Mouse (Mus musculus) heart, embryonic 11.5 days (tissue): Measurements from ENCODE around the gene Auts2. TPM values are rescaled to one million over a fixed set of nuclear protein-coding genes. Genes with fewer than 3 reads are reported as not detected.

Experiments
- ATAC-seq: fragments of 200-750 bp; cut with Nextera tagmentation; replicated peaks from 2 replicates; pipeline ENCODE4 v1.8.0; 2017; ENCODE audit warnings: moderate library complexity; ENCODE audit not compliant: insufficient number of reproducible peaks, low FRiP score, low TSS enrichment
- H3K27ac ChIP-seq: fragments of 300-500 bp; sonication (generic); 2 replicates; pipeline ENCODE4 v1.5.1; 2014; ENCODE audit warnings: mild to moderate bottlenecking, low read depth, low read length
- H3K27me3 ChIP-seq: fragments of 300-500 bp; sonication (generic); 2 replicates; pipeline ENCODE4 v1.6.1; 2014; ENCODE audit warnings: mild to moderate bottlenecking, low read length, mixed read lengths; ENCODE audit not compliant: control insufficient read depth, insufficient read depth
- H3K36me3 ChIP-seq: fragments of 300-500 bp; sonication (generic); 2 replicates; pipeline ENCODE4 v1.6.1; 2014; ENCODE audit warnings: mild to moderate bottlenecking, low read length, moderate library complexity, mixed read lengths; ENCODE audit not compliant: control insufficient read depth, insufficient read depth
- H3K4me1 ChIP-seq: fragments of 300-500 bp; sonication (generic); 2 replicates; pipeline ENCODE4 v1.6.1; 2014; ENCODE audit warnings: low read length; ENCODE audit not compliant: control insufficient read depth, insufficient read depth
- H3K4me2 ChIP-seq: fragments of 300-500 bp; sonication (generic); 2 replicates; pipeline ENCODE4 v1.6.1; 2014; ENCODE audit warnings: mild to moderate bottlenecking, moderate library complexity
- H3K4me3 ChIP-seq: fragments of 300-500 bp; sonication (generic); 2 replicates; pipeline ENCODE4 v1.5.1; 2014; ENCODE audit warnings: low read depth, low read length
- H3K9ac ChIP-seq: fragments of 300-500 bp; sonication (generic); 2 replicates; pipeline ENCODE4 v1.6.1; 2014; ENCODE audit warnings: mild to moderate bottlenecking, low read depth, low read length, moderate library complexity
- H3K9me3 ChIP-seq: fragments of 300-500 bp; sonication (generic); replicated peaks from 2 replicates; pipeline ENCODE4 v1.6.1; 2016; ENCODE audit warnings: low read length; ENCODE audit not compliant: control insufficient read depth
- WGBS: fragments of 180-500 bp; shearing (Covaris S2); extraction: QIAGEN DNeasy Blood & Tissue Kit; methylation state at CpG from one replicate; pipeline ENCODE4 v1.1.7; 2014; ENCODE audit not compliant: insufficient replicate concordance; 5-methylcytosine and 5-hydroxymethylcytosine counted together
- polyA plus RNA-seq: library from polyadenylated mRNA; unstranded; fragments of >200 nt; fragmentation: Nextera tagmentation; extraction: Ambion mirVana; gene quantifications from 2 replicates; pipeline ENCODE4 v1.2.1, GENCODE M21; 2014

The Auts2 gene
- polyA plus RNA-seq, 1 experiment from 2014 or later, result 19.8 TPM

- Histone ChIP-seq H3K4me3 (no peak overlapping the region), H3K27ac (no peak overlapping the region), H3K4me2 (no peak overlapping the region), H3K27me3 (no peaks in the 10 kb centered on the region), H3K9me3 (no peaks in the 10 kb centered on the region), H3K4me1 (peaks cover 7% of the 10 kb centered on the region; the same call in 1 of the 2 replicates), H3K9ac (no peak overlapping the region), H3K36me3 (no peaks in the 10 kb centered on the region)
- WGBS, result 83% methylated on average over 4 of the region's 4 CpGs
- no peak for ATAC-seq
These were observed 243.4 kb downstream of the Auts2 start for GRCm38 (mm10) chr5:132299716-132300115.

GRCm38 (mm10) chr5:132298996-132299395, 244.1 kb downstream of the Auts2 start:
- H3K4me2 ChIP-seq, result no peak overlapping the region
- no peaks in the 10 kb centered on the region for H3K9me3 ChIP-seq
- no peaks in the 10 kb centered on the region for H3K27me3 ChIP-seq
- H3K9ac ChIP-seq, result no peak overlapping the region
- no peak for ATAC-seq
- H3K4me1 ChIP-seq, result peaks cover 11% of the 10 kb centered on the region; the same call in 1 of the 2 replicates
- H3K36me3 ChIP-seq, result no peaks in the 10 kb centered on the region
- no peak overlapping the region for H3K27ac ChIP-seq
- H3K4me3 ChIP-seq, result no peak overlapping the region

GRCm38 (mm10) chr5:132297309-132297708, 245.8 kb downstream of the Auts2 start:
- no peaks in the 10 kb centered on the region for H3K9me3 ChIP-seq
- no peak overlapping the region for H3K9ac ChIP-seq
- H3K27ac ChIP-seq, result no peak overlapping the region
- no peaks in the 10 kb centered on the region for H3K27me3 ChIP-seq
- H3K4me2 ChIP-seq, result no peak overlapping the region
- 80% methylated on average over 7 of the region's 7 CpGs for WGBS
- no peak overlapping the region for H3K4me3 ChIP-seq
- ATAC-seq, result no peak
- peaks cover 11% of the 10 kb centered on the region; the same call in 1 of the 2 replicates for H3K4me1 ChIP-seq
- H3K36me3 ChIP-seq, result no peaks in the 10 kb centered on the region

- H3K36me3 ChIP-seq, result no peaks in the 10 kb centered on the region
- no peaks in the 10 kb centered on the region for H3K9me3 ChIP-seq
- 28% methylated on average over 3 of the region's 3 CpGs for WGBS
- H3K27ac ChIP-seq, result no peak overlapping the region
- H3K4me3 ChIP-seq, result no peak overlapping the region
- no peak overlapping the region for H3K9ac ChIP-seq
- peaks cover 16% of the 10 kb centered on the region for H3K4me1 ChIP-seq
- no peak for ATAC-seq
- no peaks in the 10 kb centered on the region for H3K27me3 ChIP-seq
- no peak overlapping the region for H3K4me2 ChIP-seq
These were observed 248.7 kb downstream of the Auts2 start for GRCm38 (mm10) chr5:132294469-132294868.

GRCm38 (mm10) chr5:132292932-132293331, 250.2 kb downstream of the Auts2 start:
- Histone ChIP-seq H3K4me1 (peaks cover 16% of the 10 kb centered on the region), H3K27ac (no peak overlapping the region), H3K4me2 (no peak overlapping the region), H3K36me3 (no peaks in the 10 kb centered on the region), H3K9me3 (no peaks in the 10 kb centered on the region), H3K9ac (no peak overlapping the region), H3K27me3 (no peaks in the 10 kb centered on the region), H3K4me3 (no peak overlapping the region)
- 46% methylated on average over 2 of the region's 2 CpGs for WGBS
- no peak for ATAC-seq

GRCm38 (mm10) chr5:132290606-132291535, 252.3 kb downstream of the Auts2 start:
- 64% methylated on average over 13 of the region's 13 CpGs for WGBS
- Histone ChIP-seq H3K27me3 (no peaks in the 10 kb centered on the region), H3K27ac (no peak overlapping the region), H3K4me1 (peaks cover 16% of the 10 kb centered on the region), H3K4me3 (no peak overlapping the region), H3K9ac (no peak overlapping the region), H3K9me3 (no peaks in the 10 kb centered on the region), H3K36me3 (no peaks in the 10 kb centered on the region), H3K4me2 (no peak overlapping the region)
- no peak for ATAC-seq

GRCm38 (mm10) chr5:132283741-132284140, 259.4 kb downstream of the Auts2 start:
- Histone ChIP-seq H3K4me2 (no peak overlapping the region), H3K27me3 (no peaks in the 10 kb centered on the region), H3K4me3 (no peak overlapping the region), H3K27ac (no peak overlapping the region), H3K9ac (no peak overlapping the region), H3K9me3 (no peaks in the 10 kb centered on the region), H3K4me1 (peaks cover 3% of the 10 kb centered on the region; the same call in 1 of the 2 replicates), H3K36me3 (no peaks in the 10 kb centered on the region)
- WGBS, result 71% methylated on average over 3 of the region's 3 CpGs
- no peak for ATAC-seq

GRCm38 (mm10) chr5:132274098-132274898, 268.8 kb downstream of the Auts2 start:
- Histone ChIP-seq H3K9me3 (no peaks in the 10 kb centered on the region), H3K4me2 (no peak overlapping the region), H3K4me1 (peaks cover 28% of the 10 kb centered on the region), H3K27me3 (no peaks in the 10 kb centered on the region), H3K27ac (no peak overlapping the region), H3K4me3 (no peak overlapping the region), H3K9ac (no peak overlapping the region), H3K36me3 (no peaks in the 10 kb centered on the region)
- ATAC-seq, result no peak
- 85% methylated on average over 15 of the region's 15 CpGs for WGBS
